Mouse (Mus musculus) G1E (cell line): ENCODE data around the gene Rundc1.

Experiments used
- CTCF ChIP-seq: IDR thresholded peaks from 2 replicates; pipeline ENCODE4 v1.5.1; 2012; ENCODE audit warnings: low read depth, low read length, inconsistent platforms, mixed read lengths
- GATA1 ChIP-seq: IDR thresholded peaks from 2 replicates; pipeline ENCODE4 v1.6.1; 2012; ENCODE audit warnings: borderline replicate concordance, low read length, inconsistent platforms, mixed read lengths
- GATA2 ChIP-seq: IDR thresholded peaks from 2 replicates; pipeline ENCODE4 v1.6.1; 2012; ENCODE audit warnings: low read depth, low read length, inconsistent platforms, borderline replicate concordance
- POLR2AphosphoS5 ChIP-seq: IDR thresholded peaks from 2 replicates; pipeline ENCODE4 v1.6.1; 2012; ENCODE audit warnings: low read depth, low read length, inconsistent platforms; ENCODE audit not compliant: insufficient replicate concordance
- TAL1 ChIP-seq: conservative IDR thresholded peaks from 2 replicates; pipeline ENCODE4 v1.6.1; 2012; ENCODE audit warnings: low read depth, low read length, inconsistent platforms, mixed read lengths

GRCm38 (mm10) chr11:101464211-101465100, 39.6 kb downstream of the Rundc1 start, which contains the start of gene Rnd2:
- TF ChIP-seq CTCF = no peak
- no peak for TF ChIP-seq GATA1
- no peak for TF ChIP-seq TAL1
- no peak for TF ChIP-seq POLR2AphosphoS5
- no peak for TF ChIP-seq GATA2
